Mouse (Mus musculus): ENCODE measurements around the gene D130052B06Rik. TPM values are rescaled to one million over a fixed set of nuclear protein-coding genes. Genes with fewer than 3 reads are reported as not detected.
A peak's percentile ranks its signal among the peaks of the same experiment; 100 is the strongest.

The D130052B06Rik gene
- total RNA-seq (2021), result not detected
- long read RNA-seq, experiment 1, result 0 reads
- long read RNA-seq, experiment 2, result 0 reads

GRCm38 (mm10) chr11:33598986-33599385, at the start of gene D130052B06Rik:
D130052B06Rik (plus strand) TSS chr11:33599302.
- DNase-seq, result no peak

GRCm38 (mm10) chr11:33550861-33551560, 48.1 kb upstream of the D130052B06Rik start:
- DNase-seq, result no peak

GRCm38 (mm10) chr11:33554123-33554522, 45.0 kb upstream of the D130052B06Rik start:
- DNase-seq, result no peak

- DNase-seq, result no peak
These were observed 35.2 kb upstream of the D130052B06Rik start for GRCm38 (mm10) chr11:33563921-33564320.

GRCm38 (mm10) chr11:33570413-33570812, 28.7 kb upstream of the D130052B06Rik start:
- DNase-seq, result no peak

- no peak for DNase-seq
These were observed 24.2 kb upstream of the D130052B06Rik start for GRCm38 (mm10) chr11:33574944-33575343.

GRCm38 (mm10) chr11:33578859-33579258, 20.2 kb upstream of the D130052B06Rik start, which contains the start of gene Gabrp:
Gabrp (minus strand) TSS chr11:33578959.
- DNase-seq, result no peak

GRCm38 (mm10) chr11:33579621-33580020, 19.5 kb upstream of the D130052B06Rik start:
- no peak for DNase-seq

- no peak for DNase-seq
These were observed 12.5 kb upstream of the D130052B06Rik start for GRCm38 (mm10) chr11:33586614-33587013.

- DNase-seq, result no peak
These were observed 8.3 kb upstream of the D130052B06Rik start for GRCm38 (mm10) chr11:33590771-33591170.

- no peak for DNase-seq
These were observed 6.3 kb upstream of the D130052B06Rik start for GRCm38 (mm10) chr11:33592826-33593225.

- no peak for DNase-seq
These were observed 2.4 kb upstream of the D130052B06Rik start for GRCm38 (mm10) chr11:33596655-33597054.

- no peak for DNase-seq
These were observed 4.1 kb downstream of the D130052B06Rik start for GRCm38 (mm10) chr11:33603174-33603573.

GRCm38 (mm10) chr11:33607784-33608183, 8.7 kb downstream of the D130052B06Rik start:
- no peak for DNase-seq

- DNase-seq, result peak; percentile 35 to 79
These were observed 15.1 kb downstream of the D130052B06Rik start for GRCm38 (mm10) chr11:33614218-33614617.

GRCm38 (mm10) chr11:33627136-33627742, 28.1 kb downstream of the D130052B06Rik start:
- no peak for DNase-seq

GRCm38 (mm10) chr11:33637107-33637506, 38.0 kb downstream of the D130052B06Rik start:
- DNase-seq, result no peak

- DNase-seq, result no peak
These were observed 50.3 kb downstream of the D130052B06Rik start for GRCm38 (mm10) chr11:33649358-33649757.

- no peak for DNase-seq
These were observed 55.4 kb downstream of the D130052B06Rik start for GRCm38 (mm10) chr11:33654485-33654884.

- DNase-seq, result no peak
These were observed 56.1 kb downstream of the D130052B06Rik start for GRCm38 (mm10) chr11:33655221-33655620.

- no peak for DNase-seq
These were observed 56.9 kb downstream of the D130052B06Rik start for GRCm38 (mm10) chr11:33655861-33656593.

- no peak for DNase-seq
These were observed 61.2 kb downstream of the D130052B06Rik start for GRCm38 (mm10) chr11:33660016-33660913.

Data from heart, adult 18-20 months (tissue).